Mouse (Mus musculus) ES-E14 (cell line): ENCODE measurements around the gene Cblb. TPM values are rescaled to one million over a fixed set of nuclear protein-coding genes. Genes with fewer than 3 reads are reported as not detected.

Experiments
- DNase-seq: peaks from one replicate; pipeline ENCODE4 v3.0.0-alpha.2; 2013; ENCODE audit warnings: low read depth, low spot score
- H3K27ac ChIP-seq: 2 replicates; pipeline ENCODE4 v1.5.1; 2012; ENCODE audit warnings: low read depth, mild to moderate bottlenecking, low read length, moderate library complexity, mixed read lengths; ENCODE audit not compliant: poor library complexity, insufficient read depth, severe bottlenecking
- H3K36me3 ChIP-seq: 2 replicates; pipeline ENCODE4 v1.6.1; 2012; ENCODE audit warnings: mild to moderate bottlenecking, low read length, moderate library complexity, mixed read lengths; ENCODE audit not compliant: control insufficient read depth, poor library complexity, insufficient read depth, severe bottlenecking
- H3K4me1 ChIP-seq, 2 experiments: fragments of 150-350 bp in 1 of 2; sonication (generic) in 1 of 2; 2 replicates each; pipeline ENCODE4 v1.6.1; 2012; ENCODE audit warnings: low read length in 2 of 2, mild to moderate bottlenecking in 1 of 2, mixed read lengths in 1 of 2; ENCODE audit not compliant: control insufficient read depth in 2 of 2, insufficient read depth in 2 of 2, poor library complexity in 1 of 2
- H3K4me3 ChIP-seq, 2 experiments: fragments of 150-350 bp in 1 of 2; sonication (generic) in 1 of 2; 2 replicates each; pipeline ENCODE4 v1.5.1; 2012; ENCODE audit warnings: low read length in 2 of 2, low read depth in 1 of 2, mild to moderate bottlenecking in 1 of 2, mixed read lengths in 1 of 2; ENCODE audit not compliant: insufficient read depth in 1 of 2, poor library complexity in 1 of 2, severe bottlenecking in 1 of 2
- H3K9ac ChIP-seq: 2 replicates; pipeline ENCODE4 v1.6.1; 2012; ENCODE audit warnings: low read depth, mild to moderate bottlenecking, low read length, mixed read lengths; ENCODE audit not compliant: poor library complexity, insufficient read depth, severe bottlenecking
- H3K9me3 ChIP-seq: fragments of 150-350 bp; sonication (generic); 2 replicates; pipeline ENCODE4 v1.6.1; 2012; ENCODE audit warnings: low read depth, mild to moderate bottlenecking, low read length; ENCODE audit not compliant: control insufficient read depth, insufficient read depth
- CHD2 ChIP-seq: IDR thresholded peaks from 2 replicates; pipeline ENCODE4 v1.6.1; 2014; ENCODE audit warnings: mild to moderate bottlenecking, low read depth, low read length, inconsistent platforms
- HCFC1 ChIP-seq: IDR thresholded peaks from 2 replicates; pipeline ENCODE4 v1.6.1; 2012; ENCODE audit warnings: low read length, inconsistent platforms, borderline replicate concordance; ENCODE audit not compliant: insufficient read depth
- MAFK ChIP-seq: IDR thresholded peaks from 2 replicates; pipeline ENCODE4 v1.6.1; 2014; ENCODE audit warnings: mild to moderate bottlenecking, low read depth, low read length, inconsistent platforms; ENCODE audit not compliant: insufficient read depth
- ZC3H11A ChIP-seq: IDR thresholded peaks from 2 replicates; pipeline ENCODE4 v1.6.1; 2012; ENCODE audit warnings: low read depth, mild to moderate bottlenecking, inconsistent platforms, low read length, borderline replicate concordance
- ZNF384 ChIP-seq: IDR thresholded peaks from 2 replicates; pipeline ENCODE4 v1.6.1; 2012; ENCODE audit warnings: low read depth, low read length, inconsistent platforms
- in situ Hi-C, 2 experiments: fragments of 600-800 bp; cut with MboI; formaldehyde crosslinking; loops; one replicate each; pipeline ENCODE4 v1.15.1; 2025; ENCODE audit warnings: low sequenced_read_pairs in 2 of 2, inconsistent platforms in 1 of 2; ENCODE audit not compliant: unreplicated experiment in 2 of 2
- total RNA-seq: library from RNA; depleted of rRNA; stranded (reverse); fragments of 300-350 nt; gene quantifications from 2 replicates; pipeline ENCODE4 v1.2.3, GENCODE M21; 2012; rRNA removed

The Cblb gene
- 5.1 and 5.2 TPM in 2 replicates for total RNA-seq

DNA sequence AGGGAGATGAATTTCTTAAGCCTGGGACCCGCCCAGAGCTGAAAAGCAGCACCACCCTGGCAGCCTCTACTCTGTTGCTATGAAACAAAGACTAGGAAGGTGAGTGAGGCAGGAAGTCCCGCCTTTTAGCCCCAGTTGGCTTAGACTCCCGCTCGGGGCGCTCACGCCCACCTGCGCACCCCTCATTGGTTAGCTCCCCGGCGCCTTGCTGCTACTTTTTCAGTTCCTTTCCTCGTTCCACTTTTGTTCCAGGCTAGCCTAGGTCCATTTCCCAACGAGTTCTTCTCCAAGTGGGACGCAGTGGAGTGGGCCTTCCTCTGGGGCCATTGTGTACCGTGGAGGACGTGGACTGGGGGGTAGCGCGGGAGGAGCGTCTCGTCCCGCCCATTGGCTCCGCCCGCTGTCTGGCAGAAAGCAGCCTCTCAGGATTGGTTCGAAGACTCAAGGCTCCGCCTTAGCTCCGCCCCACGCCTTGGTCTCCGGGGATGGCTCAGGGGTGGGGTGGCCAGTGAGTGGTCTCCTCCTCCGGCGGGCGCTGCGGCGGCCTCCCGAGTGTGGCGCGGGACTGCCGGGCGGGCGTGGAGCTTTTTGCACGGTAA lies at the start of gene Cblb:
TSS of gene Cblb (plus strand) at position 135 of the 599 bp plus-strand sequence.
- DNase-seq = peak; percentile 95
- Histone ChIP-seq H3K9me3 (no peaks in the 10 kb centered on the region), H3K36me3 (no peaks in the 10 kb centered on the region; the same call in 1 of the 2 replicates), H3K4me1 (peaks cover 2 to 4% of the 10 kb centered on the region in 2 experiments; a peak in 1 of 4 replicates), H3K9ac (peak within 1 kb of the TSS; percentile 86), H3K4me3 (peak within 1 kb of the TSS; percentile 81 to 99), H3K27ac (peak within 1 kb of the TSS; percentile 29; the same call in 1 of the 2 replicates)
- in situ Hi-C loops = no loop called here
- TF ChIP-seq MAFK (no peak), CHD2 (peak; percentile 56), ZC3H11A (no peak), HCFC1 (0 out of 2 replicates have a peak, but pooled peaks have one; percentile 9), ZNF384 (no peak)

DNA sequence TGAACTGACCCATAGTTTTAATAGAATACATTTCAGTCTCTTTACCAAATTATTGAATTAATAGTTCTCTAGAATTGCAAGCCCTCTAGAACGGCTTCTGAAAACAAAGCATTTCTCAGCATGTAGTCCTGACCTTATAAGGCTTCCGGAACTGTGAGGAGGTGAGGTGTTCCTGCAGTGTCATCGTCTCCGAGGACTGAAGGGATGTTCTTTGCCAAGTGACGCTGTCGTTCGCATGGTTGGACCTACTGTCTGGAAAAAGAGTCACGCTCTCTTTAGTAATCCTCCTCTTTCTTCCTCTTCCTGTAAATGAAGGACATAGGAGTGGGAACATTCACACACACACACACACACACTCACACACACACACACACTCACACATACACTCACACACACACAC lies 45.6 kb upstream of the Cblb start:
- Histone ChIP-seq H3K4me1 (no peaks in the 10 kb centered on the region), H3K36me3 (no peaks in the 10 kb centered on the region), H3K9ac (no peak overlapping the region), H3K9me3 (no peaks in the 10 kb centered on the region), H3K27ac (no peak overlapping the region), H3K4me3 (no peak overlapping the region)
- TF ChIP-seq MAFK (no peak), ZNF384 (no peak), CHD2 (no peak), HCFC1 (no peak)
- in situ Hi-C loops = no loop called here
- DNase-seq = no peak

DNA sequence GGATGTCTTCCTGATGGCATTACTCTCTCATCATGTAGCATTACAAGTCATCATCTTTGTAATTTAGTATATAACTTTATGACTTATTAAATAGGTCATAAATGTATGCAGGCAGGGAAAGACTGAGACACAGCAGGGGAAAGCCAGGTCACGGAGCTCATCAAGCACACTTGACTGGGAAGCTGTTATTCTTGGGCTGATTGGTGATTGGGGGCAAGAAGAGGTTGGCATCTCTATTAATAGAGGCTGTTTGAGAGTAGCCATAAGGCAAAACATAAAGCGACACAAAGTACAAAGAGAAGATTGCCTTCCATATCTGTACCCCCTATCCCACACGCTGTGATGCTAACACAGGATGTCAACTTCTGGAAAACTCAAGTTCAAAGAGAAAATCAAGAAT lies 44.8 kb upstream of the Cblb start:
- H3K4me1 ChIP-seq = no peaks in the 10 kb centered on the region
- in situ Hi-C loops = no loop called here

DNA sequence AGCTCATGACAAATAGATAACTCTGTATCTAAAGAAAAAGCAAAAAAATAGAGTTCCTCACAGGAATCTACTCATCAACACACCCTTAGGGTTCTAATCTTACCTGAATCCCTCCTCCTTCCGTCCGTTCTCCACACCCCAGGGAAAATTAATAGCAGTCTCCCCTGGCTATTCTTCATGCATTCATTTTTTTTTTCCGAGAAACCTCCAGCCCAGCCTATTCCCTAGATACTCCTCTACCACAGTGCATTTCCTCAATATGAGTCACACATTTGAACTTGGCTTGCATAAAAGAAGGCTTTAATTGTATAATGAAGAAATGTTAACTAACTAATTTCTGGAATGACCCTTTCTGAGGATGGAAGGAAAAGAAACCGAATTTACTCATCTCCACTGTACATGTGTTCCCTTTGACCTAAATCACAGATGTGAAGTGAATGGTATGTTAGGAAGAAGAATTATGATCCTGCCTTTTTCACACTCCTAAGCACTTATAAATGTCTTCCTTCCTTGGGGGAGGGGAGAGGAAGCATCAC lies 43.9 kb upstream of the Cblb start:
- H3K4me1 ChIP-seq = no peaks in the 10 kb centered on the region
- in situ Hi-C loops = no loop called here

More for the DNA sequence above, 44.8 kb upstream of the Cblb start:
- H3K4me3 ChIP-seq = no peak overlapping the region
- no peak overlapping the region for H3K9ac ChIP-seq
- no peak for DNase-seq
- no peak overlapping the region for H3K27ac ChIP-seq
- TF ChIP-seq ZC3H11A (no peak), HCFC1 (no peak), CHD2 (no peak), MAFK (no peak), ZNF384 (no peak)
- H3K9me3 ChIP-seq = no peaks in the 10 kb centered on the region
- H3K36me3 ChIP-seq = no peaks in the 10 kb centered on the region

More for the DNA sequence above, 43.9 kb upstream of the Cblb start:
- no peak for DNase-seq
- H3K36me3 ChIP-seq = no peaks in the 10 kb centered on the region
- H3K4me3 ChIP-seq = no peak overlapping the region
- no peak overlapping the region for H3K27ac ChIP-seq
- no peak for TF ChIP-seq HCFC1
- no peak for TF ChIP-seq CHD2
- TF ChIP-seq MAFK = no peak
- no peak for TF ChIP-seq ZC3H11A
- TF ChIP-seq ZNF384 = no peak
- no peaks in the 10 kb centered on the region for H3K9me3 ChIP-seq
- H3K9ac ChIP-seq = no peak overlapping the region
